Mouse (Mus musculus): ENCODE data around the gene Vars. TPM values are rescaled to one million over a fixed set of nuclear protein-coding genes. Genes with fewer than 3 reads are reported as not detected.

The Vars gene
- polyA plus RNA-seq, 1 experiment from 2014 or later: 68.7 TPM

DNA sequence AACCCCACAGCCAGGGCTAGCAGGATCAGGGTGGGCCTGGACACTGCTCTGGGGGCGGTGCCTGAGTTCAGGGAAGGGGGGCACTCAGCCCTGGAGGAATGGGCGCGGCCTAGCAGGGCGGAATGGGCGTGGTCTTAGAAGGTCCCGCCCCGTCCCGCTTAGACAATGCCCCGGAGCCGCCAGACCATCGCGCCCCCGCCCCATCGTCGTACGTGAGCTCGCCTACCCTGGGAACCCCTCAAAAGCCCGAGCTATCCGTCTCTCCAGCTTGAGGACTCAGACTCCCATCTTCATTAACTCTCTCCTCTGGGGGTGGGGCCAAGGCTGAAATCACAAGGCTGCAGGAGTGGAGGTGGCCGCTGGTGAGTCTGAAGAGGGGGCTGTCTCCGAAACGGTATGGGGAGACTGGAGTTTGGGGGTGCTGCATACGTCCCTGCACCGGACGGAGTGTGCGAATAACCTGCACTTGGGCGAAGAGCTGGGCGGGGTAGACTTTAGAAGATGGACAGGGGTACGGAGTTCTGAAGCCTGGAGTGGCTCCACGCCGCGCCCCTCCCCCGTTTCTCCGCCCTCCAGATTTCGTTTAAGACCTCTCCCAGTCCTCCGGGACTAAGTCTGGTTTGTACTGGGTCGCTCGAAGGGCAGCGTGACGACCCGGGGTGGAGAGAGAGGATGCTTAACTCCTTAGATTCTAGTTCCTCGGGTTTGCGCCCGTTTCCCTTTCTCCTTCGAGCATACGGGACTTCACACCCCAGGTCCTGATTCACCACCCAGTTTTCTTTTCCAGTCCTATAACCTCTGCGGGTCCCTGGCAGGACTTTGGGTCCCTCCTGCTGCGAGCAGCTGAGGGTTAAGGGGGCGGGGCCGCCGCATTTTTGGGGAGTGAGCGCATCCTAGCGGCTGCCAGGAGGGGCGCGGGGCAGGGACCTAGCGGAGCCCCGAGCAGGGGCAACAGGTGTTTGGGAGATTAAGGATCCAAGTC, 58.4 kb downstream of the Vars start, which contains the start of gene Ddah2:
Ddah2 (plus strand) TSS at position 125 of the 982 bp plus-strand sequence.
- H3K27ac ChIP-seq (replicated peaks): peak within 1 kb of the TSS; percentile 88
- under 1% methylated on average over 57 of the region's 57 CpGs for WGBS
- H3K4me2 ChIP-seq: peak within 1 kb of the TSS; percentile 75
- peaks cover 26% of the 10 kb centered on the region for H3K4me1 ChIP-seq (replicated peaks)
- peaks cover 9% of the 10 kb centered on the region; the same call in 1 of the 2 replicates for H3K36me3 ChIP-seq
- no peaks in the 10 kb centered on the region for H3K9me3 ChIP-seq
- H3K4me3 ChIP-seq: peak within 1 kb of the TSS; percentile 84
- H3K27me3 ChIP-seq: peaks cover 8% of the 10 kb centered on the region
- H3K9ac ChIP-seq: peak within 1 kb of the TSS; percentile 80
- ATAC-seq (ENCODE audit: low FRiP score, low read depth): peak; percentile 94

DNA sequence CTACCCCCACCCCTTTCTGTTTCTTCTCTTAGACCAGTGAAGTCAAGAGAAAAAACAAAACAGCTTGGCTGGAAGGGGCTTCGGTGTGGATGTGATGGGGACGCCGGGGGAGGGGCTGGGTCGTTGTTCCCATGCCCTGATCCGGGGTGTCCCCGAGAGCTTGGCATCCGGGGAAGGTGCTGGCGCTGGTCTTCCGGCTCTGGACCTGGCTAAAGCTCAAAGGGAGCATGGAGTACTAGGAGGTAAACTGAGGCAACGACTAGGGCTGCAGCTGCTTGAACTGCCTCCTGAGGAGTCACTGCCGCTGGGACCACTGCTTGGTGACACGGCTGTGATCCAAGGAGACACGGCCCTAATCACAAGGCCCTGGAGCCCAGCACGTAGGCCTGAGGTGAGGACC, 59.3 kb downstream of the Vars start:
- Histone ChIP-seq H3K4me2 (peak overlapping the region; percentile 75), H3K27ac (replicated peaks) (peak overlapping the region; percentile 88; the same call in 1 of the 2 replicates), H3K4me1 (replicated peaks) (peaks cover 30% of the 10 kb centered on the region), H3K9ac (peak overlapping the region; percentile 80), H3K9me3 (no peaks in the 10 kb centered on the region), H3K36me3 (peaks cover 8% of the 10 kb centered on the region; the same call in 1 of the 2 replicates), H3K4me3 (peak overlapping the region; percentile 84), H3K27me3 (peaks cover 15% of the 10 kb centered on the region)
- WGBS: 28% methylated on average over 14 of the region's 14 CpGs
- no peak for ATAC-seq (ENCODE audit: low FRiP score, low read depth)

DNA sequence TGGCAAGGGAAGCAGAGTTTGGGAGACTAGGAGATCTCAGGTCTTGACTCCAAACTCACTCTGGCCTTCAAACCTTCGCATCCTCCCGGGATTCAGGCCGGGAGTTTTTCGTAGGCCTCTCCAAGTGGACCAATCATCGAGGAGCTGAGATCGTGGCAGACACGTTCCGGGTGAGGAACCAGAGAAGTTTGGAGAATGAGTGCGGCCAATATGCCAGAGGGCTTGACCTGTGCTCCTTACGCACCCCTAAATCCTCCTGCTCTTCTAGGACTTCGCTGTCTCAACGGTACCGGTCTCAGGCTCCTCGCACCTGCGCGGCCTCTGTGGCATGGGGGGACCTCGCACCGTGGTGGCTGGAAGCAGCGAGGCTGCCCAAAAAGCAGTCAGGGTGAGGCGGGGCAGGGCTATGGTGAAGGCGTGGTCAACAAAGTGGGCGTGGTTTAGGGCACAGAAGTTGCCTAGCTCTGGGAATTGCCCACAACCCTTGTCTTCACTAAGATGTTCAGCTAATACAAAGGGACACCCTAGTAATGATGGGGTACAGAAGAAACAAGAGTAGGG, 60.0 kb downstream of the Vars start:
- peak overlapping the region; percentile 75 for H3K4me2 ChIP-seq
- peaks cover 21% of the 10 kb centered on the region for H3K27me3 ChIP-seq
- ATAC-seq (ENCODE audit: low FRiP score, low read depth): no peak
- H3K36me3 ChIP-seq: peaks cover 8% of the 10 kb centered on the region; the same call in 1 of the 2 replicates
- H3K9me3 ChIP-seq: no peaks in the 10 kb centered on the region
- peak overlapping the region; percentile 80 for H3K9ac ChIP-seq
- peaks cover 37% of the 10 kb centered on the region for H3K4me1 ChIP-seq (replicated peaks)
- 57% methylated on average over 22 of the region's 22 CpGs for WGBS
- H3K4me3 ChIP-seq: peak overlapping the region; percentile 84
- no peak overlapping the region for H3K27ac ChIP-seq (replicated peaks)

DNA sequence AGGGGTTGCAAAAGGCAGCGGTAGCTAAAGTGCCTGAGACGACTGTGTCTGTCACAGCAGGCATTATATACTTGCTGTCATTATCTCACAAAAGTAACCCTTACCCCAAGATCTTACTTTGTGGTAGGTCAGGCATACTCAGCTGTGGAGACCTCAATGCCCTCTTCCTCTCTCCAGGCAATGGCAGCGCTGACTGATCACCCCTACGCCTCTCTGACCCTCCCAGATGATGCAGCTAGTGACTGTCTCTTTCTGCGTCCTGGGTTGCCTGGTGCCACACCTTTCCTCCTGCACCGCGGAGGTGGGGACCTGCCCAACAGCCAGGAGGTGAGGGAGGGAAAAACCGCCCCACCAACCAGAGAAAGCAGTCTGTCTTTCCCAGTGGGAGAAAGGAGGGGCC, 60.5 kb downstream of the Vars start:
- Histone ChIP-seq H3K9ac (no peak overlapping the region), H3K4me2 (no peak overlapping the region; the same call in 1 of the 2 replicates), H3K36me3 (peaks cover 8% of the 10 kb centered on the region; the same call in 1 of the 2 replicates), H3K27ac (replicated peaks) (no peak overlapping the region), H3K4me3 (no peak overlapping the region), H3K9me3 (no peaks in the 10 kb centered on the region), H3K27me3 (peaks cover 25% of the 10 kb centered on the region), H3K4me1 (replicated peaks) (peaks cover 37% of the 10 kb centered on the region)
- WGBS: 83% methylated on average over 8 of the region's 8 CpGs
- no peak for ATAC-seq (ENCODE audit: low FRiP score, low read depth)

DNA sequence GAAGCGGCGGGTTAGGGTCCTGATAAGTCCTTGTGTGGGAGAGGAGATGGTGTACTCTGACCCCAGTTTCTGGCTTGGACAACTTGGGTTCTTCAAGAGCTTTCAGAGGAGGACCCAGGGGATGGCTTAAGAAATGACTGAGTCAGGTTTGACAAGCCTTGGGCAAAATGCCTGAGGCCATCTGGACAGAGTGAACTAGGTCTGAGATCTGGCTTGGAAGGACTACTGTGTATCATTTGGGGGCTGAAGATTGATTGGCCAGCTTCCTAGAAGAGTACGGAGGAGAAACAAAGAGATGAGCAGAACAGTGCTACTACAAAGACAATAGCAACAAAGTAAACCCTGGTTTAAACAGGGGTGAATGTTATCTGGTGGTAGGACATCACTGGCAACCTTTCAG, 62.7 kb downstream of the Vars start:
- H3K27me3 ChIP-seq: peaks cover 34% of the 10 kb centered on the region
- peaks cover 8% of the 10 kb centered on the region; the same call in 1 of the 2 replicates for H3K36me3 ChIP-seq
- 86% methylated on average over 3 of the region's 3 CpGs for WGBS
- H3K4me2 ChIP-seq: no peak overlapping the region
- no peak overlapping the region for H3K9ac ChIP-seq
- no peak overlapping the region for H3K4me3 ChIP-seq
- H3K27ac ChIP-seq (replicated peaks): no peak overlapping the region
- ATAC-seq (ENCODE audit: low FRiP score, low read depth): no peak
- H3K4me1 ChIP-seq (replicated peaks): peaks cover 33% of the 10 kb centered on the region
- no peaks in the 10 kb centered on the region for H3K9me3 ChIP-seq

DNA sequence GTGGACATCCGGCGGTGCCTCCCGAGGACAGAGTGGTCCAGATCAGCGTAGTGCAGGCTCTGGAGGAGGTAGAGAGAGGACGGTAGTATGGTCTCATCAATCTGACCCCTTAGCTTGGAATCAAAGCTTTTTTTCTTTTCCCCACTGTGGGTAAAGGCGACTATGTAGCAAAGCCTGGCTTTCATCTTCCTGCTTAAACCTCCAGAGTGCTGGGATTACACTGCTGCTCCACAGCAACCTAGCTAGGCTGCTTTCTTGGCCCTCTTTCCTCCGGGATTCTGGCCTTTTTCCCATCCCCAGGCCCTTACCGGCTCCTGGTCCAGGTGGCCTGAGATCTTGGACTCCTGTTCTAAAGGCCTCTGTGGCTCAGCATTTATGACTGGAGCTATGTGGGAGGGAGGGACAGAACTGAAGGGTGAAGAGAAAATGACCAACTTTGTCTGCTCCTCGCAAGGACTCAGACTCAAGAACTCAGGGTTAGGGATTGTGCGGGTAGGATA, 63.6 kb downstream of the Vars start:
- H3K4me3 ChIP-seq: no peak overlapping the region
- ATAC-seq (ENCODE audit: low FRiP score, low read depth): no peak
- H3K36me3 ChIP-seq: peaks cover 8% of the 10 kb centered on the region; the same call in 1 of the 2 replicates
- H3K27ac ChIP-seq (replicated peaks): no peak overlapping the region
- peak overlapping the region; percentile 55; the same call in 1 of the 2 replicates for H3K4me2 ChIP-seq
- peaks cover 33% of the 10 kb centered on the region for H3K4me1 ChIP-seq (replicated peaks)
- no peaks in the 10 kb centered on the region for H3K9me3 ChIP-seq
- no peak overlapping the region for H3K9ac ChIP-seq
- peaks cover 34% of the 10 kb centered on the region for H3K27me3 ChIP-seq
- 37% methylated on average over 10 of the region's 10 CpGs for WGBS

DNA sequence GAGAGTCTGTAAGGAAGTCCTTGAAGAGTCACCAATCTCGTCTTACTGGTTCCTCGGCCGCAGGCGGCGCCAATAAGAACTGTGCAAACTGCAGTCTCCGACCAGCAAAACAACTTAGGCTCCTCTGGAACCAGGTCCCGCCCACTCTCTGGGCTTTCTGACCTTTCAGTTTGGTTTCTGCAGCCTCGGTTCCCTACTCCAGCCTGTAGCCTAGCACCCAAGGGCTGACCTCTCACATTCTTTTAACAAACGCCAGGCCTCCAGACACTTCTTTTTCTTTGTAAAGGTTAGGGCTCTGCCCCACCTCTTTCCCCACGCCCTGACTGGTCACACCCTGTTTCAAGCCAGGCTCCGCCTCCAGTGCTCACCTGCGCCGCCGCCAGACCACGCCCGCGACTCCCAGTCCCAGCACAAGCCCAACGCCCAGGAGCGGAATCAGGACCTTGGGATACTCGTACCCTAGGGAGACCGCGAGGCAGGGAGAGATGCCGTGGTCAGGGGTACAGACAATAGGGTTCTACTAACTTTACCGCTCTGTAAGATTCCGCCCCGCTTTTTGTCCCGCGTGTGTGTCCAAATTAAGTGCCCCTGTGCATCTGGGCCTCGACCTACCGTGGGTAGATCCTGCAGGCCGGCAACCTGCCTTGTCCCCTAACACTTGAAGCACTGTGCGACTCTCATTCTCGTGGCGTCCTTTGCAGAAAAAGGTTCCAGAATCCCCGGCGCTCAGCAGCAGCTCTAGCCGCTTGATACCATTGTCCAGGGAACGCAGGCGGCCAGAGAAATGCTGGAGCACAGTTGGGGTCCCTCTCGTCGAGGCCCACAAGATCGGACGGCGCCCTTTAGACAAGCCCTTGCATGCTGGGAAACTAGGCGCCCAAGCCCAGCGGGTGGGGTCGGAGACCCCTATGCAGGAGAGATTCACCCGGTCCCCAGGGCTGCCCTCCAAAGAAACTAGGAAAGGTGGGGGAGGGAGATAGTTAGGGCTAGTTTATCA, 64.5 kb downstream of the Vars start, which contains the start of gene Ly6g6c:
Ly6g6c (plus strand) TSS at position 438 of the 997 bp plus-strand sequence.
- peak within 1 kb of the TSS; percentile 26 for H3K4me3 ChIP-seq
- H3K36me3 ChIP-seq: peaks cover 8% of the 10 kb centered on the region; the same call in 1 of the 2 replicates
- peak within 1 kb of the TSS; percentile 55 for H3K4me2 ChIP-seq
- H3K27me3 ChIP-seq: peaks cover 34% of the 10 kb centered on the region
- ATAC-seq (ENCODE audit: low FRiP score, low read depth): no peak
- peaks cover 26% of the 10 kb centered on the region for H3K4me1 ChIP-seq (replicated peaks)
- H3K27ac ChIP-seq (replicated peaks): no peak within 1 kb of the TSS
- H3K9me3 ChIP-seq: no peaks in the 10 kb centered on the region
- WGBS: 2% methylated on average over 48 of the region's 48 CpGs
- H3K9ac ChIP-seq: 0 out of 2 replicates have a peak within 1 kb of the TSS, but pooled peaks have one; percentile 22

Other genes starting within 250 kb of the Vars start
- gene Cyp21a1, start 196.4 kb upstream of the Vars start, polyA plus RNA-seq (2015; fragmentation: Nextera tagmentation; extraction: Ambion mirVana): not detected in 2 replicates
- 43.9 TPM in 2 replicates for gene Stk19, start 164.0 kb upstream of the Vars start, polyA plus RNA-seq (2015; fragmentation: Nextera tagmentation; extraction: Ambion mirVana)
- gene Dxo, start 164.0 kb upstream of the Vars start, polyA plus RNA-seq (2015; fragmentation: Nextera tagmentation; extraction: Ambion mirVana): 67.2 and 68.3 TPM in 2 replicates
- gene Skiv2l, start 150.8 kb upstream of the Vars start, polyA plus RNA-seq (2015; fragmentation: Nextera tagmentation; extraction: Ambion mirVana): 59.4 and 63.4 TPM in 2 replicates
- 81.0 and 94.4 TPM in 2 replicates for gene Nelfe, start 150.6 kb upstream of the Vars start, polyA plus RNA-seq (2015; fragmentation: Nextera tagmentation; extraction: Ambion mirVana)
- gene Cfb, start 138.5 kb upstream of the Vars start, polyA plus RNA-seq (2015; fragmentation: Nextera tagmentation; extraction: Ambion mirVana): 2.5 and 4.1 TPM in 2 replicates
- 11.9 and 12.9 TPM in 2 replicates for gene Zbtb12, start 121.5 kb upstream of the Vars start, polyA plus RNA-seq (2015; fragmentation: Nextera tagmentation; extraction: Ambion mirVana)
- gene Gm20547, start 118.9 kb upstream of the Vars start, polyA plus RNA-seq (2015; fragmentation: Nextera tagmentation; extraction: Ambion mirVana): not detected in 2 replicates
- 2.4 and 3.7 TPM in 2 replicates for gene C2, start 102.7 kb upstream of the Vars start, polyA plus RNA-seq (2015; fragmentation: Nextera tagmentation; extraction: Ambion mirVana)
- 90.9 and 96.7 TPM in 2 replicates for gene Ehmt2, start 102.5 kb upstream of the Vars start, polyA plus RNA-seq (2015; fragmentation: Nextera tagmentation; extraction: Ambion mirVana)
- gene Slc44a4, start 86.5 kb upstream of the Vars start, polyA plus RNA-seq (2015; fragmentation: Nextera tagmentation; extraction: Ambion mirVana): 0.09 TPM in 1 of 2 replicates, not detected in the other
- 35.9 and 38.3 TPM in 2 replicates for gene Neu1, start 69.7 kb upstream of the Vars start, polyA plus RNA-seq (2015; fragmentation: Nextera tagmentation; extraction: Ambion mirVana)
- gene Hspa1b, start 41.7 kb upstream of the Vars start, polyA plus RNA-seq (2015; fragmentation: Nextera tagmentation; extraction: Ambion mirVana): 0.31 and 0.51 TPM in 2 replicates
- 1.0 TPM in 1 of 2 replicates, not detected in the other for gene Gm20481, start 31.1 kb upstream of the Vars start, polyA plus RNA-seq (2015; fragmentation: Nextera tagmentation; extraction: Ambion mirVana)
- 12.0 and 13.1 TPM in 2 replicates for gene Hspa1a, start 28.8 kb upstream of the Vars start, polyA plus RNA-seq (2015; fragmentation: Nextera tagmentation; extraction: Ambion mirVana)
- gene Hspa1l, start 28.3 kb upstream of the Vars start, polyA plus RNA-seq (2015; fragmentation: Nextera tagmentation; extraction: Ambion mirVana): 1.3 and 1.8 TPM in 2 replicates
- gene Lsm2, start 19.1 kb upstream of the Vars start, polyA plus RNA-seq (2015; fragmentation: Nextera tagmentation; extraction: Ambion mirVana): 109 and 113 TPM in 2 replicates
- 0.14 TPM in 2 replicates for gene Vwa7, start 15.6 kb downstream of the Vars start, polyA plus RNA-seq (2015; fragmentation: Nextera tagmentation; extraction: Ambion mirVana)
- gene Sapcd1, start 27.0 kb downstream of the Vars start, polyA plus RNA-seq (2015; fragmentation: Nextera tagmentation; extraction: Ambion mirVana): 1.6 and 2.3 TPM in 2 replicates
- gene Msh5, start 45.8 kb downstream of the Vars start, polyA plus RNA-seq (2015; fragmentation: Nextera tagmentation; extraction: Ambion mirVana): 1.6 and 3.4 TPM in 2 replicates
- gene Clic1, start 49.0 kb downstream of the Vars start, polyA plus RNA-seq (2015; fragmentation: Nextera tagmentation; extraction: Ambion mirVana): 87.4 TPM in 2 replicates
- gene Ddah2, start 58.0 kb downstream of the Vars start, polyA plus RNA-seq (2015; fragmentation: Nextera tagmentation; extraction: Ambion mirVana): 349 and 367 TPM in 2 replicates
- gene Ly6g6c, start 64.4 kb downstream of the Vars start, polyA plus RNA-seq (2015; fragmentation: Nextera tagmentation; extraction: Ambion mirVana): 0.18 TPM in 1 of 2 replicates, not detected in the other
- gene Mpig6b, start 65.2 kb downstream of the Vars start, polyA plus RNA-seq (2015; fragmentation: Nextera tagmentation; extraction: Ambion mirVana): 0.22 and 0.25 TPM in 2 replicates
- gene Ly6g6e, start 75.9 kb downstream of the Vars start, polyA plus RNA-seq (2015; fragmentation: Nextera tagmentation; extraction: Ambion mirVana): 0.43 and 0.53 TPM in 2 replicates
- 1.2 and 1.8 TPM in 2 replicates for gene Ly6g6d, start 77.1 kb downstream of the Vars start, polyA plus RNA-seq (2015; fragmentation: Nextera tagmentation; extraction: Ambion mirVana)
- gene Ly6g6f, start 84.6 kb downstream of the Vars start, polyA plus RNA-seq (2015; fragmentation: Nextera tagmentation; extraction: Ambion mirVana): 0.24 TPM in 1 of 2 replicates, not detected in the other
- gene Abhd16a, start 88.3 kb downstream of the Vars start, polyA plus RNA-seq (2015; fragmentation: Nextera tagmentation; extraction: Ambion mirVana): 102 and 106 TPM in 2 replicates
- not detected in 2 replicates for gene Ly6g5c, start 107.3 kb downstream of the Vars start, polyA plus RNA-seq (2015; fragmentation: Nextera tagmentation; extraction: Ambion mirVana)
- 1.1 and 1.2 TPM in 2 replicates for gene Ly6g5b, start 114.4 kb downstream of the Vars start, polyA plus RNA-seq (2015; fragmentation: Nextera tagmentation; extraction: Ambion mirVana)
- gene Gpank1, start 120.5 kb downstream of the Vars start, polyA plus RNA-seq (2015; fragmentation: Nextera tagmentation; extraction: Ambion mirVana): 24.3 and 25.4 TPM in 2 replicates
- 308 and 311 TPM in 2 replicates for gene Csnk2b, start 121.1 kb downstream of the Vars start, polyA plus RNA-seq (2015; fragmentation: Nextera tagmentation; extraction: Ambion mirVana)
- 9.3 and 10.8 TPM in 2 replicates for gene D17H6S53E, start 125.4 kb downstream of the Vars start, polyA plus RNA-seq (2015; fragmentation: Nextera tagmentation; extraction: Ambion mirVana)
- 0.21 and 0.79 TPM in 2 replicates for gene Apom, start 131.1 kb downstream of the Vars start, polyA plus RNA-seq (2015; fragmentation: Nextera tagmentation; extraction: Ambion mirVana)
- 70.0 and 75.7 TPM in 2 replicates for gene Bag6, start 134.2 kb downstream of the Vars start, polyA plus RNA-seq (2015; fragmentation: Nextera tagmentation; extraction: Ambion mirVana)
- gene Prrc2a, start 163.9 kb downstream of the Vars start, polyA plus RNA-seq (2015; fragmentation: Nextera tagmentation; extraction: Ambion mirVana): 175 and 181 TPM in 2 replicates
- 7.4 and 9.6 TPM in 2 replicates for gene Aif1, start 175.1 kb downstream of the Vars start, polyA plus RNA-seq (2015; fragmentation: Nextera tagmentation; extraction: Ambion mirVana)
- gene Lst1, start 187.5 kb downstream of the Vars start, polyA plus RNA-seq (2015; fragmentation: Nextera tagmentation; extraction: Ambion mirVana): 5.6 and 13.9 TPM in 2 replicates
- gene Ltb, start 193.5 kb downstream of the Vars start, polyA plus RNA-seq (2015; fragmentation: Nextera tagmentation; extraction: Ambion mirVana): 0.84 and 0.97 TPM in 2 replicates
- 0.13 TPM in 1 of 2 replicates, not detected in the other for gene Tnf, start 201.0 kb downstream of the Vars start, polyA plus RNA-seq (2015; fragmentation: Nextera tagmentation; extraction: Ambion mirVana)
- 0.39 and 0.42 TPM in 2 replicates for gene Lta, start 204.4 kb downstream of the Vars start, polyA plus RNA-seq (2015; fragmentation: Nextera tagmentation; extraction: Ambion mirVana)
- 0.43 and 0.55 TPM in 2 replicates for gene Gm16181, start 219.8 kb downstream of the Vars start, polyA plus RNA-seq (2015; fragmentation: Nextera tagmentation; extraction: Ambion mirVana)
- 99.1 and 110 TPM in 2 replicates for gene Atp6v1g2, start 232.7 kb downstream of the Vars start, polyA plus RNA-seq (2015; fragmentation: Nextera tagmentation; extraction: Ambion mirVana)
- gene Nfkbil1, start 234.8 kb downstream of the Vars start, polyA plus RNA-seq (2015; fragmentation: Nextera tagmentation; extraction: Ambion mirVana): 10.8 and 12.0 TPM in 2 replicates
- gene Ddx39b, start 240.8 kb downstream of the Vars start, polyA plus RNA-seq (2015; fragmentation: Nextera tagmentation; extraction: Ambion mirVana): 361 and 365 TPM in 2 replicates